Mouse (Mus musculus): ENCODE measurements around the gene Svopl. TPM values are rescaled to one million over a fixed set of nuclear protein-coding genes. Genes with fewer than 3 reads are reported as not detected.
A peak's percentile ranks its signal among the peaks of the same experiment; 100 is the strongest.

Gene Svopl
- total RNA-seq, 2 experiments from 2014 or later: 0.58 to 0.66 TPM

- DNase-seq: no peak
- intact Hi-C loops (cut with DNase I; ENCODE audit: low total_unique reads): no loop called here
Measured at GRCm38 (mm10) chr6:38048003-38048402, 1.2 kb upstream of the Svopl start.

GRCm38 (mm10) chr6:38032801-38033566, 13.8 kb downstream of the Svopl start:
- no peak for DNase-seq
- intact Hi-C loops (cut with DNase I; ENCODE audit: low total_unique reads): no loop called here

- peak; percentile 23 for DNase-seq
- intact Hi-C loops (cut with DNase I; ENCODE audit: low total_unique reads): no loop called here
Measured at GRCm38 (mm10) chr6:38031924-38032540, 14.8 kb downstream of the Svopl start.

- intact Hi-C loops (cut with DNase I; ENCODE audit: low total_unique reads): no loop called here
- DNase-seq: no peak
Measured at GRCm38 (mm10) chr6:38028205-38028604, 18.6 kb downstream of the Svopl start.

- intact Hi-C loops (cut with DNase I; ENCODE audit: low total_unique reads): no loop called here
- no peak for DNase-seq
Measured at GRCm38 (mm10) chr6:38027771-38028170, 19.0 kb downstream of the Svopl start.

GRCm38 (mm10) chr6:38023284-38023683, 23.5 kb downstream of the Svopl start:
- intact Hi-C loops (cut with DNase I; ENCODE audit: low total_unique reads): no loop called here
- DNase-seq: no peak

GRCm38 (mm10) chr6:38021406-38021805, 25.4 kb downstream of the Svopl start:
- intact Hi-C loops (cut with DNase I; ENCODE audit: low total_unique reads): no loop called here
- no peak for DNase-seq

GRCm38 (mm10) chr6:38012829-38013228, 34.0 kb downstream of the Svopl start:
- intact Hi-C loops (cut with DNase I; ENCODE audit: low total_unique reads): no loop called here
- no peak for DNase-seq

- DNase-seq: peak; percentile 25
- intact Hi-C loops (cut with DNase I; ENCODE audit: low total_unique reads): no loop called here
Measured at GRCm38 (mm10) chr6:38007459-38007858, 39.3 kb downstream of the Svopl start.

GRCm38 (mm10) chr6:37967386-37967785, 79.4 kb downstream of the Svopl start:
- DNase-seq: no peak
- intact Hi-C loops (cut with DNase I; ENCODE audit: low total_unique reads): no loop called here

- intact Hi-C loops (cut with DNase I; ENCODE audit: low total_unique reads): no loop called here
- DNase-seq: no peak
Measured at GRCm38 (mm10) chr6:37951306-37951705, 95.5 kb downstream of the Svopl start.

GRCm38 (mm10) chr6:37936498-37936897, 110.3 kb downstream of the Svopl start:
- no peak for DNase-seq
- intact Hi-C loops (cut with DNase I; ENCODE audit: low total_unique reads): no loop called here

Other genes starting within 250 kb of the Svopl start
- gene Trim24, start 176.2 kb downstream of the Svopl start, total RNA-seq (2021): 10 to 100 TPM; 20.4 to 26.3 TPM
- gene Tmem213, start 62.3 kb upstream of the Svopl start, total RNA-seq (2021): not detected
- 1 to 10 TPM; 1.5 to 2.0 TPM for gene Atp6v0a4, start 77.6 kb upstream of the Svopl start, total RNA-seq (2021)
- gene D630045J12Rik, start 207.0 kb upstream of the Svopl start, total RNA-seq (2021): 1 to 10 TPM; 1.0 to 1.5 TPM